In genomic region chr5:100638483-100638882, GRCm38 (mm10) we compare ENCODE assay signal across 15 mouse cellular contexts. TPM values are rescaled to one million over a fixed set of nuclear protein-coding genes. Genes with fewer than 3 reads are reported as not detected.
DNase-seq lines count a peak whose midpoint lies in the region; ATAC-seq and TF ChIP-seq lines count a peak whose summit lies in the region.
"Had no signal": no experiment of that assay in that cellular context is flagged by ENCODE, and none has a peak within 500 bp of the region (broad histone marks: within the 10 kb centered on the region; RNA-seq: fewer than 3 reads in every experiment).

No protein-coding gene starts in this region.

- H3K4me1 ChIP-seq in megakaryocyte, embryonic 14.5 days, result peaks cover 83% of the 10 kb centered on the region
- H3K4me1 ChIP-seq in liver, embryonic 11.5 days (replicated peaks; ENCODE audit: control insufficient read depth, insufficient read depth, low read length), result peaks cover 47% of the 10 kb centered on the region
- H3K4me1 ChIP-seq in small intestine, adult 2 months (ENCODE audit: control insufficient read depth, insufficient read depth, insufficient read length, low read length), result peaks cover 74% of the 10 kb centered on the region
- H3K4me1 ChIP-seq: limb, embryonic 13.5 days; neural tube, embryonic 12.5 days had no signal

- no peaks in the 10 kb centered on the region for H3K27me3 ChIP-seq in megakaryocyte, embryonic 14.5 days (replicated peaks)
- H3K27me3 ChIP-seq in liver, embryonic 11.5 days (replicated peaks; ENCODE audit: control insufficient read depth, insufficient read depth, low read length), result no peaks in the 10 kb centered on the region
- no peaks in the 10 kb centered on the region for H3K27me3 ChIP-seq in small intestine, adult 2 months (ENCODE audit: control insufficient read depth, insufficient read depth, low read length)
- H3K27me3 ChIP-seq: limb, embryonic 13.5 days; neural tube, embryonic 12.5 days had no signal

- 39% methylated on average over 8 of the region's 8 CpGs for WGBS in liver, embryonic 11.5 days
- 21% methylated on average over 8 of the region's 8 CpGs for WGBS in small intestine, adult 2 months

- H3K27ac ChIP-seq in liver, embryonic 11.5 days (ENCODE audit: low read depth, low read length), result peak overlapping the region; percentile 65
- peak overlapping the region; percentile 89 for H3K27ac ChIP-seq in small intestine, adult 2 months (ENCODE audit: insufficient read depth, low read depth, low read length)
- H3K27ac ChIP-seq in layer of hippocampus, adult 2 months, result no peak overlapping the region
- H3K27ac ChIP-seq: left cerebral cortex, adult 2 months; limb, embryonic 13.5 days; neural tube, embryonic 12.5 days had no signal

- no peak for ATAC-seq in megakaryocyte, adult 5-6 weeks (ENCODE audit: poor library complexity, severe bottlenecking)
- ATAC-seq in liver, embryonic 11.5 days (replicated peaks; ENCODE audit: low FRiP score), result peak; percentile 90
- ATAC-seq: forebrain, embryonic 14.5 days; midbrain, embryonic 16.5 days had no signal

- peak; percentile 78 for DNase-seq in c-Kit-positive CD71-positive TER-119-positive erythroid progenitor cells, embryonic 14.5 days (ENCODE audit: low spot score)
- no peak for DNase-seq in liver, embryonic 11.5 days (ENCODE audit: low spot score)
- DNase-seq in cerebellum, postnatal 4 days (ENCODE audit: low spot score in 2 of 2), result no peak
- DNase-seq in layer of hippocampus, adult 2 months (ENCODE audit: low spot score in 2 of 2), result no peak
- DNase-seq: adrenal gland, adult 2 months; cerebellum, postnatal 36 days; kidney, adult 9 months had no signal

- peak overlapping the region; percentile 42 for H3K4me2 ChIP-seq in liver, embryonic 11.5 days
- H3K4me2 ChIP-seq: limb, embryonic 13.5 days; neural tube, embryonic 12.5 days had no signal

- TF ChIP-seq CTCF in small intestine, adult 2 months (IDR thresholded peaks at IDR 0.05; ENCODE audit: extremely low read depth, insufficient read length, insufficient replicate concordance, low read depth, low read length), result no peak
- no peak for TF ChIP-seq CTCF in layer of hippocampus, adult 2 months (conservative IDR thresholded peaks at IDR 0.05)

- peaks cover 14% of the 10 kb centered on the region for H3K9me3 ChIP-seq in megakaryocyte, embryonic 14.5 days
- no peaks in the 10 kb centered on the region for H3K9me3 ChIP-seq in liver, embryonic 11.5 days (ENCODE audit: control insufficient read depth, low read length)
- H3K9me3 ChIP-seq: limb, embryonic 13.5 days; neural tube, embryonic 12.5 days had no signal

- H3K9ac ChIP-seq in liver, embryonic 11.5 days (ENCODE audit: low read depth, low read length), result no peak overlapping the region
- H3K9ac ChIP-seq: limb, embryonic 13.5 days; neural tube, embryonic 12.5 days had no signal

- H3K36me3 ChIP-seq in megakaryocyte, embryonic 14.5 days (replicated peaks; ENCODE audit: low read length), result peaks cover 7% of the 10 kb centered on the region
- H3K36me3 ChIP-seq in liver, embryonic 11.5 days (ENCODE audit: control insufficient read depth, insufficient read depth, low read length), result no peaks in the 10 kb centered on the region
- H3K36me3 ChIP-seq in small intestine, adult 2 months (ENCODE audit: control insufficient read depth, insufficient read depth, low read length), result no peaks in the 10 kb centered on the region
- H3K36me3 ChIP-seq: limb, embryonic 13.5 days; neural tube, embryonic 12.5 days had no signal

- H3K4me3 ChIP-seq in megakaryocyte, embryonic 14.5 days (replicated peaks), result peak overlapping the region; percentile 67
- H3K4me3 ChIP-seq in liver, embryonic 11.5 days (ENCODE audit: low read depth, low read length), result no peak overlapping the region
- no peak overlapping the region for H3K4me3 ChIP-seq in small intestine, adult 2 months (ENCODE audit: low read depth, low read length)
- H3K4me3 ChIP-seq in layer of hippocampus, adult 2 months, result no peak overlapping the region
- H3K4me3 ChIP-seq: left cerebral cortex, adult 2 months; limb, embryonic 13.5 days; neural tube, embryonic 12.5 days had no signal

- no peak for TF ChIP-seq POLR2A in small intestine, adult 2 months (IDR thresholded peaks at IDR 0.05; ENCODE audit: low read depth, low read length)

RNA-seq across cellular contexts. Expression of gene Coq2, which starts 36.5 kb away (rescaled TPM):
- polyA plus RNA-seq in megakaryocyte, embryonic 14.5 days (2012; ENCODE audit: insufficient read depth, low replicate concordance), result 34.3 and 77.6 TPM in 2 replicates
- 20.9 and 21.0 TPM in 2 replicates for total RNA-seq in megakaryocyte, adult 5-6 weeks (2015)
- total RNA-seq in megakaryocyte, adult 5-6 weeks (2017), result 20.1 and 22.5 TPM in 2 replicates
- polyA plus RNA-seq in liver, embryonic 11.5 days (2014; fragmentation: Nextera tagmentation; extraction: Ambion mirVana), result 58.7 and 63.6 TPM in 2 replicates
- 71.5 and 86.2 TPM in 2 replicates for polyA plus RNA-seq in small intestine, adult 2 months (2012; rRNA removed)
- total RNA-seq in layer of hippocampus, adult 2 months (2021), result 10 to 100 TPM; 84.1 to 86.9 TPM
